Mouse (Mus musculus) olfactory bulb, adult 2 months (tissue): ENCODE results near the gene Mycbpap. TPM values are rescaled to one million over a fixed set of nuclear protein-coding genes. Genes with fewer than 3 reads are reported as not detected.

Experiments used
- H3K27ac ChIP-seq: fragments of 200-500 bp; 2 replicates; pipeline ENCODE4 v1.5.1; 2012; ENCODE audit warnings: low read depth, low read length; ENCODE audit not compliant: insufficient read depth
- H3K4me1 ChIP-seq: fragments of 200-500 bp; 2 replicates; pipeline ENCODE4 v1.6.1; 2012; ENCODE audit warnings: low read length; ENCODE audit not compliant: control insufficient read depth, insufficient read depth
- H3K4me3 ChIP-seq: fragments of 200-500 bp; 2 replicates; pipeline ENCODE4 v1.5.1; 2012; ENCODE audit warnings: mild to moderate bottlenecking, low read depth, low read length, moderate library complexity; ENCODE audit not compliant: insufficient read depth
- CTCF ChIP-seq: fragments of 200-500 bp; IDR thresholded peaks from 2 replicates; pipeline ENCODE4 v1.5.1; 2012; ENCODE audit warnings: low read depth, mild to moderate bottlenecking, low read length, moderate library complexity; ENCODE audit not compliant: insufficient read depth
- POLR2A ChIP-seq: fragments of 200-500 bp; IDR thresholded peaks from 2 replicates; pipeline ENCODE4 v1.6.1; 2012; ENCODE audit warnings: mild to moderate bottlenecking, low read depth, low read length, moderate library complexity; ENCODE audit not compliant: insufficient read depth
- WGBS: fragments of 180-500 bp; shearing (Covaris S2); methylation state at CpG from one replicate; pipeline ENCODE4 v1.1.7; 2018; 5-methylcytosine and 5-hydroxymethylcytosine counted together
- polyA plus RNA-seq: library from polyadenylated mRNA; stranded (reverse); fragments of >200 nt; gene quantifications from 2 replicates; pipeline ENCODE4 v1.2.4, GENCODE M21; 2012; ENCODE audit warnings: low replicate concordance; ENCODE audit not compliant: missing spikeins, insufficient read depth, insufficient read length

Mycbpap gene
- polyA plus RNA-seq, 1 experiment: not detected

DNA sequence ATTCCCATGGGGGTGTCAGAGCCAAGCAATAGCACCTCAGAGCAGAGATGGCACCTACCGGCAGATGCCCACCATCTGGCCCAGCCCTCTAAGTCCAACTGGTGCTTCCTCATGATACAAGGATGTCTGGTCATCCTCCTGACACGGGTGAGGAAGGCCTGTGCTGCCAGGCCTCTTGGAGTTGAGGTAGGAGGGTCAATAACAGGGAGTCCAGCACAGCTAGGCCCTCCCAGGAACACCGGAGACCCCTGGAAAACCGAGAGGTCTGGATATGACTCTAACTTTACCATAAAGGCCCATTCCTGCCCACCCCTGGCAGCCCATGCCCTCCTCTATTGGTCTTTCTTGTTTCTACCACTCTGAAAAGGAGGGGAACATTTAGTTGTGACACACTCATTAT is 20.9 kb upstream of the Mycbpap start:
- Histone ChIP-seq H3K4me1 (peaks cover 7% of the 10 kb centered on the region), H3K4me3 (no peak overlapping the region), H3K27ac (no peak overlapping the region)
- WGBS: 85% methylated on average over 4 of the region's 4 CpGs
- no peak for TF ChIP-seq POLR2A
- TF ChIP-seq CTCF: no peak

DNA sequence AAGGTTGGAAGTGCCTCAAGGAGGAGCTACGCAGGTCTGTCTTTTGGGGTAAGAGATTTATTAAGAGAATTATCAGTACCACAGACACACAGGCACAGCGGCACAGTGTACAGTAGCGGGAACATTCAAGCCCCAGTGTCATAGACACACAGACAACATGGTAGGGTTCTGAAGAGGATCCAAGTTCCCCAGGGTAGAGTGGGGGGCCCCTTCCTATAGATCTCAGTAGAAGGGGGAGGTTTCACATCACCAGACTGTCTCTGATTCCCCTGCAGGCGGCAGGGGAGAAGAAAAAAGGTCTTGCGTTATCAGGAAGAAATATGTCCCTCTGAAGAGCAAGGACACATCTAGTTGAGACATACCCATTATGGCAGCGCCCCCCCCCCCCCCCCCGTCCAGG is 18.2 kb upstream of the Mycbpap start:
- Histone ChIP-seq H3K4me3 (no peak overlapping the region), H3K27ac (no peak overlapping the region), H3K4me1 (peaks cover 7% of the 10 kb centered on the region)
- 77% methylated on average over 7 of the region's 7 CpGs for WGBS
- TF ChIP-seq POLR2A (no peak), CTCF (no peak)

DNA sequence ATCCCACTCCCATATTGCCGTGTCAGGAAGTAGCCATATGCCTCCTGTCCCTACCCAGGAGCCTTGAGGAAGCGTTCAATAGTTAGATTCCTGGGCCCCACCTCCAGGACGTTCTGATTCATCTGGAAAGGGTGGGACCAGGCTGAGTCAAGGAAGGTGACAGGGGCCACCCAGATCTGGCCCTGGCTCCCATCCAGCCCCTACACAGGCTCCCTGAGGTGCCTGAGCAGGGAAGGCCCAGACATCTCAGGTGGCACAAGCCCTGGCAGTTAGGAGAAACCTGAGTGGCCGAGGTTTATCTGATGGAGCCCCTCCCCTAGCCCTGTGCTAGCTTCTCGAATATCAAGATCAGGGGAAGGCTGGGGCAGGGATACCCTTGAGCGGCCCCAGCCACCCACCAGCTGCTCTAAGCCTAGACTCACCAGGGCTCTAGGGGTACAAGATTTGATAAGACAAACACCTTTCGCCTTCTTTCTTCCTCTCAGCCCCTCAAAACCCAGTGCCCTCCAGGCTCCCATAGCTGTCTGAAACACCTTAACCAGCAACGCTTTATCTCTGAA is 17.3 kb upstream of the Mycbpap start:
- Histone ChIP-seq H3K4me1 (0 out of 2 replicates have a peak, but pooled peaks cover under 1% of the 10 kb centered on the region), H3K4me3 (no peak overlapping the region), H3K27ac (no peak overlapping the region)
- WGBS: 82% methylated on average over 8 of the region's 8 CpGs
- no peak for TF ChIP-seq POLR2A
- no peak for TF ChIP-seq CTCF

DNA sequence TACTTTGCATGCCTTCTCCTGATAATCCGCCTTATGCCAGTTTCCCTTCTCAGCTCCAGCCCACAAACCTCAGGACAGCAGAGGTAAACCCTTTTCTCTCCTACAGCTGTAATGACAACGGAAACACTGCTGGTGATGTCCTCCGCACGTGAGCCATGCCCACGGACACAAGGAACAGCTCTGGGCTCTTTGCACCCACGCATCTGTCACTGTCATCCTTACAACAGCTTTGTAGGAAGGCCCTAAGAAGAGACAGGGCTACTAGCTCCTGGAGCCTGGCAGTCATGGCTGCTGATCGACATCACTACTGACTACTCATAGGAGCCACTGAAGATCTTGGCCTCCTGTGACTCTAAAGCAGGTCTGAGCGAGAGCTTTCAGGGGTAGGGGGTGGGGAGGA is 11.6 kb upstream of the Mycbpap start:
- H3K27ac ChIP-seq: no peak overlapping the region
- no peak overlapping the region for H3K4me3 ChIP-seq
- no peaks in the 10 kb centered on the region for H3K4me1 ChIP-seq
- no peak for TF ChIP-seq POLR2A
- TF ChIP-seq CTCF: no peak
- 78% methylated on average over 8 of the region's 8 CpGs for WGBS

DNA sequence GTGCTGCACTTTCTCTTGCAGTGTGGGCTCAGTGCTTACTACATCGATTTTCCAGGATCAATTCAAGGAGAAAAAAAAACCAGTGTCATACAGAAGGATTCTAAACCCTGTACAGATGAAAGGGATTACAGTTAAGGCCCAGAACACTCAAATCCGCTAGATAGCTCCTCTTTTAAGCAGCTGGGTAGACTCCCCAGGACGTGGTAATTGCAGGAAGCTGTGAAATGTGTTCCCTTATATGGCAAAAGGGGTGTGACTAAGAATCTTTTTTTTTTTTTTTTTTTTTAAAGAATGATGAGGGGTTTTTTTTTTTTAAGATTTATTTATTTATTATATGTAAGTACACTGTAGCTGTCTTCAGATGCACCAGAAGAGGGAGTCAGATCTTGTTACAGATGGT is 7.3 kb upstream of the Mycbpap start:
- H3K4me3 ChIP-seq: no peak overlapping the region
- no peak overlapping the region for H3K27ac ChIP-seq

DNA sequence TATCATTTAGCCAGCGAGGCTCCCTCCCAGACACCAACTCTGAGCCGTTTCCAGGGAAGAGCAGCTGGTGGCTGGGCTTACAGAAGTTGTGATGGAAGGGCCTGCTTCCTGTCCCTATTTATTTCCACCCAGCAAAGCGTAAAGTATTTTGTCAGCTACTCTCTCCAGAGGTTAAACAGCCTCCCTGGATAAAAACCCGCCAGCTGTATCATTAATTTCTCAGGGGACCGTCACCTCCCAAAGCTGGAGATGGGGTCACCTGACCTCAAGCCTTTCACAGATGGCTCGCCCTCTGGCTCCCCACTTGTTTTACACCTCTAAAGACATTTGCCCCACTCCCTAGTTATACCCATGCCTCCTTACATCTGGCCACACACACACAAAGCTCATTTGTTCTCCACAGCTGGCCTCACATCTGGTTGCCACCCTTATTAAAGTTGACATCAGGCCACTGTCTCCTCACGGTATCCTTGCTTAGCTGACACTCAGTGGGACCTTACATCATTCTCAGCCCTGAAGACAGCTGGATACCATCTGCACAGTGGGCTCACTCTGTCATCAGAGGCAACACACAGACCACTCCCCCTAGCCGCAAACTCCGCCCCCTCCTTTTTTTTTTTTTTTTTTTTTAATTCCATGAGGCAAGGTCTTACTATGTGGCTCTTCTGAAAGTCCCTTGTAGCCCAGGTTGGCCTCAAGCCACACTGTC is 4.8 kb upstream of the Mycbpap start:
- TF ChIP-seq POLR2A: no peak
- no peak for TF ChIP-seq CTCF
- no peak overlapping the region for H3K27ac ChIP-seq
- WGBS: 53% methylated on average over 9 of the region's 9 CpGs
- no peak overlapping the region for H3K4me3 ChIP-seq
- peaks cover 4% of the 10 kb centered on the region for H3K4me1 ChIP-seq

More for the DNA sequence above, 7.3 kb upstream of the Mycbpap start:
- no peaks in the 10 kb centered on the region for H3K4me1 ChIP-seq
- 32% methylated on average over 3 of the region's 3 CpGs for WGBS
- TF ChIP-seq POLR2A (no peak), CTCF (no peak)

DNA sequence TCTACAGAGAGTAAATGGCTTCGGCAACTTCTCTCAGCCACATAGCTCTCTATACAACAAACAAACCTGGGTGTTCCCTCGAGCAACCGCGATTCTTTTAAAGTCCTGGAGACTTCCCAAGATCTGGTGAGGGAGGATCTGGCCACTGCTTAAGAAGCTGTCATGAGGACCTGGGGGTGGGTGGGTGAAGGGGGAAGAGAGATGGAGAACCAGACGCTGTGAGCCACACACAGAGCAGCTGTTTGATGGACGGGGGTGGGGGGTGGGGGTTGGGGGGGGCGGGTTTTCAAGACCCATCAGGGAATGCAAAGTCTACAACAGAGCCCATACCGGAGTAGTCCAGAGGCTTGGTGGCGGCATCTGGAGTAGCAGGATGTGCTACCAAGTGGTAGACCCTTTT is 8.1 kb downstream of the Mycbpap start:
- Histone ChIP-seq H3K27ac (no peak overlapping the region), H3K4me1 (no peaks in the 10 kb centered on the region), H3K4me3 (no peak overlapping the region)
- WGBS: 38% methylated on average over 9 of the region's 9 CpGs
- TF ChIP-seq POLR2A (no peak), CTCF (no peak)

DNA sequence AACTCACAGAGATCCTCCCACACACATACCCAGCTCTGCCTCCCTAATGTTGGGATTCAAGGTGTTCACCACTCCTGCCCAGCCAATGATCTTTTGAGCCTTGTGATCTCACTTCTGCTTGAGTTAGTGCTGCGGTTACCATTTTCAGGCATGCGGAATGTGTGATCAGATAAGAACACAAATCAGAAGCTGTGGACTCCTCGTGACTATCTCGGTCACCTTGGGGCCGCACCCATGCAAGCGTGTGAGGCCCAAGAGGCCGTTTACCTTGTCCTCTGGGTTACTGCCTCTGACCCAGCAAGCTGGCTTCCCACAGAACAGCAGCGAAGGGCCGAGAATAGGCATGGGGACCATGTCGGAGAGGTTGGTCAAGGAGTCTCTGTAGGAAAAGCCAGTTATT is 12.6 kb downstream of the Mycbpap start:
- Histone ChIP-seq H3K4me1 (peaks cover 10% of the 10 kb centered on the region), H3K4me3 (no peak overlapping the region), H3K27ac (no peak overlapping the region)
- TF ChIP-seq POLR2A (no peak), CTCF (no peak)
- 95% methylated on average over 10 of the region's 10 CpGs for WGBS

DNA sequence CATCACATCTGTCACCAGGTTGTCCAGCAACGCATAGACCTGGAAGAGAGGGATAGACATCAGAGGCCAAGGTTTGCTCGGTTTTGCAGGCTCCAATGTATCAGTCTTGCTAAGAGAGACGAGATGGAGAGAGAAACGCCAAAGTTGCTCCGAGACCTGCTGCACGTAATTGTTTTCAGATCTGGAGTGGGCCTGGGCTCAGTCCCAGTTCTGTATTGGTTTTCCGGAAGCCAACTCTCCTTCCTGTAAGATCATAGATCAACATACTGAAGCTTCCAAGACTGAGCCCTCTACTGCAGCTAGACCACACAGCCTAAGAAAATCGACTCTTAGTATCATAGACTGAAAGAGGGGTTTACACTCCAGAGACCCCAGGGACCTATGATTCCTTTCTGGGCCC is 20.1 kb downstream of the Mycbpap start:
- Histone ChIP-seq H3K4me1 (peaks cover 35% of the 10 kb centered on the region), H3K4me3 (no peak overlapping the region), H3K27ac (no peak overlapping the region)
- 93% methylated on average over 8 of the region's 8 CpGs for WGBS
- no peak for TF ChIP-seq POLR2A
- TF ChIP-seq CTCF: no peak
